Mouse (Mus musculus) liver, adult 2 months (tissue): ENCODE results near the gene Sorbs1. TPM values are rescaled to one million over a fixed set of nuclear protein-coding genes. Genes with fewer than 3 reads are reported as not detected.

ENCODE experiments used
- DNase-seq: peaks from one replicate; pipeline ENCODE4 v3.0.0-alpha.2; 2011; ENCODE audit warnings: low read depth, low spot score; ENCODE audit errors: extremely low read depth
- H3K27ac ChIP-seq: fragments of 200-500 bp; replicated peaks from 2 replicates; pipeline ENCODE4 v1.5.1; 2012; ENCODE audit warnings: low read depth, mild to moderate bottlenecking, control low read depth, inconsistent platforms, low read length; ENCODE audit not compliant: insufficient read depth
- H3K27me3 ChIP-seq: fragments of 200-500 bp; 2 replicates; pipeline ENCODE4 v1.6.1; 2012; ENCODE audit warnings: mild to moderate bottlenecking, moderate library complexity, low read length, inconsistent platforms; ENCODE audit not compliant: control insufficient read depth, insufficient read depth
- H3K36me3 ChIP-seq: fragments of 200-500 bp; 2 replicates; pipeline ENCODE4 v1.6.1; 2012; ENCODE audit warnings: low read length, inconsistent platforms; ENCODE audit not compliant: control insufficient read depth, insufficient read depth
- H3K4me1 ChIP-seq: fragments of 200-500 bp; 2 replicates; pipeline ENCODE4 v1.6.1; 2011; ENCODE audit warnings: low read length; ENCODE audit not compliant: control insufficient read depth, insufficient read depth
- H3K4me3 ChIP-seq: fragments of 200-500 bp; 2 replicates; pipeline ENCODE4 v1.5.1; 2011; ENCODE audit warnings: low read depth, mild to moderate bottlenecking, control low read depth, low read length, moderate library complexity; ENCODE audit not compliant: insufficient read depth
- H3K79me2 ChIP-seq: fragments of 200-500 bp; 2 replicates; pipeline ENCODE4 v1.6.1; 2012; ENCODE audit warnings: inconsistent platforms, mild to moderate bottlenecking, low read length, moderate library complexity; ENCODE audit not compliant: control insufficient read depth, insufficient read depth
- H3K9ac ChIP-seq: fragments of 200-500 bp; 2 replicates; pipeline ENCODE4 v1.6.1; 2012; ENCODE audit warnings: low read depth, mild to moderate bottlenecking, control low read depth, inconsistent platforms, low read length
- CTCF ChIP-seq: fragments of 200-500 bp; IDR thresholded peaks from 2 replicates; pipeline ENCODE4 v1.5.1; 2011; ENCODE audit warnings: low read depth, low read length, control low read depth
- POLR2A ChIP-seq: fragments of 200-500 bp; IDR thresholded peaks from 2 replicates; pipeline ENCODE4 v1.6.1; 2011; ENCODE audit warnings: low read length, control low read depth; ENCODE audit not compliant: insufficient read depth; ENCODE audit errors: extremely low read depth
- WGBS: fragments of 180-500 bp; shearing (Covaris S2); methylation state at CpG from one replicate; pipeline ENCODE4 v1.1.7; 2018; 5-methylcytosine and 5-hydroxymethylcytosine counted together
- polyA plus RNA-seq: library from polyadenylated mRNA; depleted of rRNA; stranded (reverse); fragments of >200 nt; gene quantifications from 2 replicates; pipeline ENCODE4 v1.2.3, GENCODE M21; 2012
- total RNA-seq: library from RNA; depleted of rRNA; stranded (reverse); fragments of >200 nt; gene quantifications from 2 replicates; pipeline ENCODE4 v1.2.3, GENCODE M21; 2014

Sorbs1 gene
- total and polyA plus RNA-seq, 2 experiments: 12.0 to 41.0 TPM

- peak within 1 kb of the TSS; percentile 85 for H3K9ac ChIP-seq
- H3K36me3 ChIP-seq: no peaks in the 10 kb centered on the region
- DNase-seq: peak; percentile 73
- H3K27me3 ChIP-seq: no peaks in the 10 kb centered on the region
- H3K79me2 ChIP-seq: 0 out of 2 replicates have a peak, but pooled peaks cover 5% of the 10 kb centered on the region
- H3K4me1 ChIP-seq: peaks cover 2% of the 10 kb centered on the region; the same call in 1 of the 2 replicates
- TF ChIP-seq CTCF (no peak), POLR2A (peak; percentile 90)
- WGBS: under 1% methylated on average over 52 of the region's 54 CpGs
- peak within 1 kb of the TSS; percentile 73 for H3K4me3 ChIP-seq
- peak within 1 kb of the TSS; percentile 63 for H3K27ac ChIP-seq
These were observed 242.2 kb downstream of the Sorbs1 start, which contains the start of gene Pdlim1 for GRCm38 (mm10) chr19:40271308-40271892. TSS of gene Pdlim1 (minus strand) at chr19:40271842.

DNA sequence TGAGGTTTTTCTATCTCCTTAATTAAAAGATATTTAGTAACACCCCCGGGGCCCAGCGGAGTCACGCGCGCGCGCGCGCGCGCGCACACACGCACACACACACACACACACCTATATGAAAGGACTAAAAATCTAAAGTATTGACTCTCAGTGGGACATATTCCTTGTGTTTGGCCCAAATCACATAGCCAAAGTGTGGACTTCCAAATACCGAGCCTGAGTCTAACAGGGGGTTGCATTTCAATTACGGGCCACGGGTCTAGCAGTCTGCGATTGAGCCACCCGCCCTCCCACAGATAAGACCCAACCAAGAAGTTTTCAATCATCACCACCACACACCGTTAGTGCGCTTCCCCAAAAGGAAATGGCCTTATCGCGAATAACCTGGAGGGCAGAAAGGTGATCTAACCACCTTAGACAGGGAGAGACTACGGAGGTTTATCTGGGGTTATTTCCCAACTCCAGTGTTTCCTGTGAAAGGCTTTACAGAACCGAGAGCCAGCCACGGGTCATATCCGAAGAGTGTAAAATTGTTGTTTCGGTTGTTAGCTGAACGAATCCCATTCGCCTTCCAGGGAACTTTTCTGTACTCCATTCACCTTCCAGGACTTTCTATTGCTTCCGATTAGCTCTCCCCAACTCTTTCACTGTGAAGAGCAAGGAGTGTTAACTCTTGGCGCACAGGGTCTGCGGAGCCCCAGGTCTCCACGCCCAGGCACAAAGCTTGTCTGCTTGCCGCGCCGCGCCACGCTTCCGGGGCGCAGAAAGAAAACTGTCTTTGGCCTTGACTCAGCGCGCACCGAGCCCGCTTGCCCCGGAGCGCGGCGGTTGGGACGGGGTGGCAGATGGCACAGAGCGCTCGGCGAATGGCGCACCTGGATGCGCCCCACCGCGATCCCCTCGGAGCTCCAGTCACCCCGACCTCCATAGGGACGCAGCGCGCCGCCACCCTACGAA lies 242.9 kb downstream of the Sorbs1 start:
- peak overlapping the region; percentile 73 for H3K4me3 ChIP-seq
- TF ChIP-seq CTCF (no peak), POLR2A (no peak)
- peaks cover 2% of the 10 kb centered on the region; the same call in 1 of the 2 replicates for H3K4me1 ChIP-seq
- H3K27me3 ChIP-seq: no peaks in the 10 kb centered on the region
- WGBS: 9% methylated on average over 63 of the region's 63 CpGs
- peak overlapping the region; percentile 63 for H3K27ac ChIP-seq
- peak overlapping the region; percentile 85 for H3K9ac ChIP-seq
- peak; percentile 55 for DNase-seq
- H3K36me3 ChIP-seq: no peaks in the 10 kb centered on the region
- 0 out of 2 replicates have a peak, but pooled peaks cover 5% of the 10 kb centered on the region for H3K79me2 ChIP-seq

DNA sequence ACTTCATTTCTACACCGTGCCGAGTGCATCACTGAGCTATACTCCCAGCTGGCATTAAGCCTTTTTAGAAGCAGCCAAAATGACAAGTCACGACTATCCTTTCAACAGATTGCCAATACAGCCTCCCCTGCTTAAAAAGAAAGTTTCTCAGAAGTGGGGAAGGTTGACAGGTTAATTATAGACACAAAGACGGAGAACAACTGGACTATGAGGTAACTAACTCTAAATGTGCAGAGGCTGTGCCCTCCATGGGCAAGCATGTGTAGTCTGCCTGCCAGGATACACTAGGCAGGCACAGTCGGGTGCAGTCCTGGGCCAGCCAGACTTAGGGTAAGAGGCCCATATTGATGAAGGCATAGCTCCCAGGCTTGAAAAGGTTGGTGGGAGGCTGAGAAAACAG lies 244.1 kb downstream of the Sorbs1 start:
- Histone ChIP-seq H3K27me3 (no peaks in the 10 kb centered on the region), H3K79me2 (peaks cover 9% of the 10 kb centered on the region; the same call in 1 of the 2 replicates), H3K4me1 (peaks cover 2% of the 10 kb centered on the region; the same call in 1 of the 2 replicates), H3K4me3 (no peak overlapping the region), H3K36me3 (no peaks in the 10 kb centered on the region), H3K9ac (no peak overlapping the region), H3K27ac (no peak overlapping the region)
- WGBS: 38% methylated on average over 5 of the region's 5 CpGs
- no peak for TF ChIP-seq POLR2A
- no peak for TF ChIP-seq CTCF
- DNase-seq: no peak

- Histone ChIP-seq H3K36me3 (no peaks in the 10 kb centered on the region), H3K27ac (no peak overlapping the region), H3K4me3 (no peak overlapping the region), H3K9ac (no peak overlapping the region), H3K27me3 (no peaks in the 10 kb centered on the region), H3K79me2 (peaks cover 13% of the 10 kb centered on the region; the same call in 1 of the 2 replicates), H3K4me1 (peaks cover 2% of the 10 kb centered on the region; the same call in 1 of the 2 replicates)
- WGBS: 86% methylated on average over 3 of the region's 3 CpGs
- no peak for TF ChIP-seq POLR2A
- TF ChIP-seq CTCF: no peak
- DNase-seq: no peak
These were observed 245.1 kb downstream of the Sorbs1 start for GRCm38 (mm10) chr19:40268493-40268892.

GRCm38 (mm10) chr19:40267380-40267779 lies 246.2 kb downstream of the Sorbs1 start:
- Histone ChIP-seq H3K4me3 (no peak overlapping the region), H3K27me3 (no peaks in the 10 kb centered on the region), H3K36me3 (0 out of 2 replicates have a peak, but pooled peaks cover 1% of the 10 kb centered on the region), H3K9ac (no peak overlapping the region), H3K27ac (no peak overlapping the region), H3K4me1 (peaks cover 2% of the 10 kb centered on the region; the same call in 1 of the 2 replicates), H3K79me2 (peaks cover 13% of the 10 kb centered on the region; the same call in 1 of the 2 replicates)
- WGBS: 76% methylated on average over 1 of the region's 1 CpGs
- DNase-seq: no peak
- TF ChIP-seq CTCF (no peak), POLR2A (no peak)
